Mouse (Mus musculus) lung, postnatal 0 days (tissue): ENCODE results near the gene P4hb.

Source experiments
- CTCF ChIP-seq: IDR thresholded peaks from 2 replicates; pipeline ENCODE4 v1.5.1; 2016; ENCODE audit warnings: antibody characterized with exemption, mild to moderate bottlenecking
- EP300 ChIP-seq: IDR thresholded peaks from 2 replicates; pipeline ENCODE4 v1.6.1; 2016; ENCODE audit warnings: antibody characterized with exemption, mild to moderate bottlenecking, control low read depth

GRCm38 (mm10) chr11:120613976-120614375 lies 40.9 kb upstream of the P4hb start:
- TF ChIP-seq EP300 = no peak
- TF ChIP-seq CTCF = no peak
